Mouse (Mus musculus): ENCODE results near the gene Sav1.

- no peak for TF ChIP-seq EP300 (IDR thresholded peaks at IDR 0.05; ENCODE audit: low read depth)
- TF ChIP-seq CTCF (IDR thresholded peaks at IDR 0.05; ENCODE audit: low read depth), result no peak
These were observed 1.3 kb downstream of the Sav1 start for GRCm38 (mm10) chr12:69985546-69985945.
